Mouse (Mus musculus): ENCODE data around the gene Olfr960.

Gene Olfr960

GRCm38 (mm10) chr9:39654756-39655396 is 33.7 kb downstream of the Olfr960 start:
- no peak for TF ChIP-seq GATA4 (IDR thresholded peaks at IDR 0.05; ENCODE audit: insufficient replicate concordance, low read length)

GRCm38 (mm10) chr9:39666905-39667304 is 45.7 kb downstream of the Olfr960 start, which contains the start of gene Olfr963:
TSS of gene Olfr963 (plus strand) at chr9:39667205.
- no peak for TF ChIP-seq GATA4 (IDR thresholded peaks at IDR 0.05; ENCODE audit: insufficient replicate concordance, low read length)

GRCm38 (mm10) chr9:39669723-39670122 is 48.5 kb downstream of the Olfr960 start:
- no peak for TF ChIP-seq GATA4 (IDR thresholded peaks at IDR 0.05; ENCODE audit: insufficient replicate concordance, low read length)
